Mouse (Mus musculus): ENCODE results near the gene Tmem104.

The Tmem104 gene

GRCm38 (mm10) chr11:115202756-115203155 is 15.5 kb downstream of the Tmem104 start:
- peak in 1 of 2 experiments; percentile 78 for DNase-seq

GRCm38 (mm10) chr11:115208126-115208525 is 20.8 kb downstream of the Tmem104 start:
- peak; percentile 65 to 67 for DNase-seq

- DNase-seq: peak; percentile 68 to 71
These were observed 21.8 kb downstream of the Tmem104 start for GRCm38 (mm10) chr11:115208776-115209732.

- DNase-seq: peak in 1 of 2 experiments; percentile 34
These were observed 22.7 kb downstream of the Tmem104 start for GRCm38 (mm10) chr11:115209958-115210357.

GRCm38 (mm10) chr11:115212116-115212515 is 24.8 kb downstream of the Tmem104 start:
- peak; percentile 83 to 84 for DNase-seq

GRCm38 (mm10) chr11:115215123-115215522 is 27.8 kb downstream of the Tmem104 start:
- no peak for DNase-seq

- DNase-seq: peak; percentile 95
These were observed 30.4 kb downstream of the Tmem104 start for GRCm38 (mm10) chr11:115217439-115218410.

- no peak for DNase-seq
These were observed 32.0 kb downstream of the Tmem104 start for GRCm38 (mm10) chr11:115219263-115219662.

GRCm38 (mm10) chr11:115219685-115220084 is 32.4 kb downstream of the Tmem104 start:
- no peak for DNase-seq

GRCm38 (mm10) chr11:115222077-115222476 is 34.8 kb downstream of the Tmem104 start:
- no peak for DNase-seq

- no peak for DNase-seq
These were observed 35.3 kb downstream of the Tmem104 start for GRCm38 (mm10) chr11:115222570-115222969.

- peak in 1 of 2 experiments; percentile 66 for DNase-seq
These were observed 36.2 kb downstream of the Tmem104 start for GRCm38 (mm10) chr11:115223451-115223850.

- no peak for DNase-seq
These were observed 36.6 kb downstream of the Tmem104 start for GRCm38 (mm10) chr11:115223877-115224276.

GRCm38 (mm10) chr11:115224889-115225288 is 37.6 kb downstream of the Tmem104 start:
- DNase-seq: peak; percentile 70 to 75

GRCm38 (mm10) chr11:115225301-115225700 is 38.0 kb downstream of the Tmem104 start:
- no peak for DNase-seq

GRCm38 (mm10) chr11:115226811-115227491 is 39.7 kb downstream of the Tmem104 start:
- peak; percentile 60 to 62 for DNase-seq

GRCm38 (mm10) chr11:115227640-115228039 is 40.4 kb downstream of the Tmem104 start:
- no peak for DNase-seq

GRCm38 (mm10) chr11:115228430-115228829 is 41.1 kb downstream of the Tmem104 start:
- DNase-seq: no peak

GRCm38 (mm10) chr11:115229021-115229930 is 42.0 kb downstream of the Tmem104 start:
- DNase-seq: no peak

GRCm38 (mm10) chr11:115231168-115231915 is 44.1 kb downstream of the Tmem104 start:
- no peak for DNase-seq

- DNase-seq: no peak
These were observed 44.6 kb downstream of the Tmem104 start for GRCm38 (mm10) chr11:115231924-115232323.
